Mouse (Mus musculus) megakaryocyte, adult 5-6 weeks (primary cell): ENCODE measurements around the gene Sftpd. TPM values are rescaled to one million over a fixed set of nuclear protein-coding genes. Genes with fewer than 3 reads are reported as not detected.

Experiments used
- total RNA-seq, 2 experiments: library from RNA; stranded (forward) in 1 of 2; stranded (reverse) in 1 of 2; fragments of 153-499, 151-499 nt in 1 of 2; fragments of 221-1000, 200-1000 nt in 1 of 2; gene quantifications; 2 replicates each; pipeline versions ENCODE4 v1.2.3 to v1.2.4; 2015 to 2017

Sftpd gene
- total RNA-seq, 2 experiments from 2014 or later: not detected

Other genes starting within 250 kb of the Sftpd start
- gene Tspan14, start 218.3 kb downstream of the Sftpd start, total RNA-seq (2015): 60.6 and 66.0 TPM in 2 replicates
- 72.4 and 76.5 TPM in 2 replicates for gene Tspan14, start 218.3 kb downstream of the Sftpd start, total RNA-seq (2017)
- gene Fam213a, start 171.4 kb downstream of the Sftpd start, total RNA-seq (2015): 1.8 and 3.5 TPM in 2 replicates
- gene Fam213a, start 171.4 kb downstream of the Sftpd start, total RNA-seq (2017): 2.6 and 3.6 TPM in 2 replicates
- not detected in 2 replicates for gene Dydc2, start 115.9 kb downstream of the Sftpd start, total RNA-seq (2015)
- gene Dydc2, start 115.9 kb downstream of the Sftpd start, total RNA-seq (2017): not detected in 2 replicates
- gene Dydc1, start 112.2 kb downstream of the Sftpd start, total RNA-seq (2015): not detected in 2 replicates
- not detected in 2 replicates for gene Dydc1, start 112.2 kb downstream of the Sftpd start, total RNA-seq (2017)
- not detected in 2 replicates for gene Mat1a, start 80.1 kb downstream of the Sftpd start, total RNA-seq (2015)
- gene Mat1a, start 80.1 kb downstream of the Sftpd start, total RNA-seq (2017): not detected in 2 replicates
- gene Sftpa1, start 53.4 kb downstream of the Sftpd start, total RNA-seq (2015): not detected in 2 replicates
- gene Sftpa1, start 53.4 kb downstream of the Sftpd start, total RNA-seq (2017): not detected in 2 replicates
- not detected in 2 replicates for gene Mbl1, start 33.7 kb downstream of the Sftpd start, total RNA-seq (2015)
- gene Mbl1, start 33.7 kb downstream of the Sftpd start, total RNA-seq (2017): not detected in 2 replicates
- gene Gm2832, start 93.7 kb upstream of the Sftpd start, total RNA-seq (2015): 0.20 TPM in 1 of 2 replicates, not detected in the other
- gene Gm2832, start 93.7 kb upstream of the Sftpd start, total RNA-seq (2017): not detected in 2 replicates
- gene Gm5798, start 163.5 kb upstream of the Sftpd start, total RNA-seq (2015): not detected in 2 replicates
- not detected in 2 replicates for gene Gm5798, start 163.5 kb upstream of the Sftpd start, total RNA-seq (2017)
- not detected in 2 replicates for gene Gm7945, start 201.2 kb upstream of the Sftpd start, total RNA-seq (2015)
- gene Gm7945, start 201.2 kb upstream of the Sftpd start, total RNA-seq (2017): not detected in 2 replicates
- gene Gm6482, start 223.1 kb upstream of the Sftpd start, total RNA-seq (2015): not detected in 2 replicates
- gene Gm6482, start 223.1 kb upstream of the Sftpd start, total RNA-seq (2017): not detected in 2 replicates